Mouse (Mus musculus): ENCODE results near the gene Camta2. TPM values are rescaled to one million over a fixed set of nuclear protein-coding genes. Genes with fewer than 3 reads are reported as not detected.
A peak's percentile ranks its signal among the peaks of the same experiment; 100 is the strongest.

Camta2 gene
- polyA plus RNA-seq, 1 experiment: 11.9 TPM

- Histone ChIP-seq H3K4me2 (ENCODE audit: low read depth) (peak overlapping the region; percentile 96), H3K4me3 (peak overlapping the region; percentile 96)
Measured at GRCm38 (mm10) chr11:70701984-70702733, 14.3 kb upstream of the Camta2 start.

GRCm38 (mm10) chr11:70701221-70701955 is 13.5 kb upstream of the Camta2 start:
- peaks cover 29% of the 10 kb centered on the region for H3K36me3 ChIP-seq (ENCODE audit: control insufficient read depth, insufficient read depth)
- H3K27me3 ChIP-seq (ENCODE audit: control insufficient read depth, insufficient read depth, insufficient read length): no peaks in the 10 kb centered on the region
- H3K4me2 ChIP-seq (ENCODE audit: low read depth): peak overlapping the region; percentile 96
- TF ChIP-seq POLR2A (IDR thresholded peaks at IDR 0.05; ENCODE audit: insufficient read length, low read depth): no peak
- TF ChIP-seq E2F4 (IDR thresholded peaks at IDR 0.05; ENCODE audit: insufficient read depth): no peak
- no peak for TF ChIP-seq USF1 (IDR thresholded peaks at IDR 0.05; ENCODE audit: low read depth)
- TF ChIP-seq TCF12 (IDR thresholded peaks at IDR 0.05; ENCODE audit: insufficient read depth, poor library complexity, severe bottlenecking): no peak
- TF ChIP-seq MAX (IDR thresholded peaks at IDR 0.05; ENCODE audit: low read depth): no peak
- TF ChIP-seq MYOD1 (IDR thresholded peaks at IDR 0.05; ENCODE audit: control insufficient read depth in 1 of 3, insufficient read length in 2 of 3, low read depth in 2 of 3): no peak
- H3ac ChIP-seq (ENCODE audit: control insufficient read depth, insufficient read length): peak overlapping the region; percentile 92
- peak overlapping the region; percentile 96 for H3K4me3 ChIP-seq
- H3K79me2 ChIP-seq (ENCODE audit: control insufficient read depth, insufficient read depth): peaks cover 28% of the 10 kb centered on the region

More at GRCm38 (mm10) chr11:70701984-70702733, 14.3 kb upstream of the Camta2 start:
- H3K36me3 ChIP-seq (ENCODE audit: control insufficient read depth, insufficient read depth): peaks cover 36% of the 10 kb centered on the region
- H3ac ChIP-seq (ENCODE audit: control insufficient read depth, insufficient read length): no peak overlapping the region
- peaks cover 28% of the 10 kb centered on the region for H3K79me2 ChIP-seq (ENCODE audit: control insufficient read depth, insufficient read depth)
- no peak for TF ChIP-seq MYOG (IDR thresholded peaks at IDR 0.05; ENCODE audit: control insufficient read depth in 1 of 3, insufficient read depth in 1 of 3, insufficient read length in 2 of 3, low read depth in 2 of 3)
- no peak for TF ChIP-seq SRF (IDR thresholded peaks at IDR 0.05; ENCODE audit: control insufficient read depth, insufficient read length, low read depth)
- no peak for TF ChIP-seq POLR2A (IDR thresholded peaks at IDR 0.05; ENCODE audit: insufficient read length, low read depth)
- TF ChIP-seq MAX (IDR thresholded peaks at IDR 0.05; ENCODE audit: low read depth): no peak
- TF ChIP-seq POLR2AphosphoS2 (IDR thresholded peaks at IDR 0.05; ENCODE audit: insufficient read length, low read depth): no peak
- no peak for TF ChIP-seq CEBPB (IDR thresholded peaks at IDR 0.05; ENCODE audit: insufficient read depth, poor library complexity, severe bottlenecking)
- no peak for TF ChIP-seq USF1 (IDR thresholded peaks at IDR 0.05; ENCODE audit: low read depth)
- no peak for TF ChIP-seq MYOD1 (IDR thresholded peaks at IDR 0.05; ENCODE audit: control insufficient read depth in 1 of 3, insufficient read length in 2 of 3, low read depth in 2 of 3)
- H3K27me3 ChIP-seq (ENCODE audit: control insufficient read depth, insufficient read depth, insufficient read length): no peaks in the 10 kb centered on the region

- peaks cover 21% of the 10 kb centered on the region for H3K36me3 ChIP-seq (ENCODE audit: control insufficient read depth, insufficient read depth)
- H3K4me3 ChIP-seq: peak overlapping the region; percentile 96
- peak overlapping the region; percentile 92 for H3ac ChIP-seq (ENCODE audit: control insufficient read depth, insufficient read length)
- no peaks in the 10 kb centered on the region for H3K27me3 ChIP-seq (ENCODE audit: control insufficient read depth, insufficient read depth, insufficient read length)
- peaks cover 28% of the 10 kb centered on the region for H3K79me2 ChIP-seq (ENCODE audit: control insufficient read depth, insufficient read depth)
- H3K4me2 ChIP-seq (ENCODE audit: low read depth): peak overlapping the region; percentile 96
- TF ChIP-seq TCF3 (IDR thresholded peaks at IDR 0.05; ENCODE audit: insufficient read length, low read depth) (no peak), POLR2A (IDR thresholded peaks at IDR 0.05; ENCODE audit: insufficient read length, low read depth) (peak; percentile 41)
Measured at GRCm38 (mm10) chr11:70700613-70701012, 12.7 kb upstream of the Camta2 start.

- TF ChIP-seq MYOD1 (IDR thresholded peaks at IDR 0.05; ENCODE audit: control insufficient read depth in 1 of 3, insufficient read length in 2 of 3, low read depth in 2 of 3) (no peak), POLR2A (IDR thresholded peaks at IDR 0.05; ENCODE audit: insufficient read length, low read depth) (peak; percentile 86), POLR2AphosphoS2 (IDR thresholded peaks at IDR 0.05; ENCODE audit: insufficient read length, low read depth) (peak; percentile 98), MYOG (IDR thresholded peaks at IDR 0.05; ENCODE audit: control insufficient read depth in 1 of 3, insufficient read depth in 1 of 3, insufficient read length in 2 of 3, low read depth in 2 of 3) (no peak), TCF12 (IDR thresholded peaks at IDR 0.05; ENCODE audit: insufficient read depth, poor library complexity, severe bottlenecking) (no peak)
- peaks cover 18% of the 10 kb centered on the region for H3K36me3 ChIP-seq (ENCODE audit: control insufficient read depth, insufficient read depth)
- no peaks in the 10 kb centered on the region for H3K27me3 ChIP-seq (ENCODE audit: control insufficient read depth, insufficient read depth, insufficient read length)
- H3K4me3 ChIP-seq: peak within 1 kb of the TSS; percentile 96
- H3K79me2 ChIP-seq (ENCODE audit: control insufficient read depth, insufficient read depth): peaks cover 28% of the 10 kb centered on the region
- peak within 1 kb of the TSS; percentile 92 for H3ac ChIP-seq (ENCODE audit: control insufficient read depth, insufficient read length)
- peak within 1 kb of the TSS; percentile 96 for H3K4me2 ChIP-seq (ENCODE audit: low read depth)
Measured at GRCm38 (mm10) chr11:70699722-70700556, 12.0 kb upstream of the Camta2 start, which contains the start of the genes Inca1 and Kif1c. Gene Inca1 (minus strand): TSS chr11:70700155. Gene Kif1c (plus strand): TSS chr11:70700548.

GRCm38 (mm10) chr11:70699051-70699450 is 11.1 kb upstream of the Camta2 start:
- TF ChIP-seq CEBPB (IDR thresholded peaks at IDR 0.05; ENCODE audit: insufficient read depth, poor library complexity, severe bottlenecking) (no peak), POLR2A (IDR thresholded peaks at IDR 0.05; ENCODE audit: insufficient read length, low read depth) (no peak), MYOG (IDR thresholded peaks at IDR 0.05; ENCODE audit: control insufficient read depth in 1 of 3, insufficient read depth in 1 of 3, insufficient read length in 2 of 3, low read depth in 2 of 3) (no peak), USF1 (IDR thresholded peaks at IDR 0.05; ENCODE audit: low read depth) (no peak), REST (IDR thresholded peaks at IDR 0.05; ENCODE audit: insufficient read depth, insufficient read length) (no peak), E2F4 (IDR thresholded peaks at IDR 0.05; ENCODE audit: insufficient read depth) (no peak)
- peaks cover 10% of the 10 kb centered on the region for H3K36me3 ChIP-seq (ENCODE audit: control insufficient read depth, insufficient read depth)
- no peak overlapping the region for H3K4me2 ChIP-seq (ENCODE audit: low read depth)
- no peak overlapping the region for H3ac ChIP-seq (ENCODE audit: control insufficient read depth, insufficient read length)
- H3K79me2 ChIP-seq (ENCODE audit: control insufficient read depth, insufficient read depth): peaks cover 28% of the 10 kb centered on the region
- no peaks in the 10 kb centered on the region for H3K27me3 ChIP-seq (ENCODE audit: control insufficient read depth, insufficient read depth, insufficient read length)
- H3K4me3 ChIP-seq: peak overlapping the region; percentile 96

Data from myocyte (in vitro differentiated cells).